Mouse (Mus musculus) layer of hippocampus, postnatal 14 days (tissue): ENCODE results near the gene 6820408C15Rik. TPM values are rescaled to one million over a fixed set of nuclear protein-coding genes. Genes with fewer than 3 reads are reported as not detected.
A peak's percentile ranks its signal among the peaks of the same experiment; 100 is the strongest.

Experiments used
- DNase-seq, 2 experiments: peaks; one replicate each; pipeline ENCODE4 v3.0.0; 2021 to 2022; ENCODE audit warnings: low spot score in 2 of 2, mixed read lengths in 1 of 2
- total RNA-seq, 2 experiments: library from RNA; stranded (reverse); gene quantifications; 2 replicates each; pipeline ENCODE4 v1.2.3; 2021

The 6820408C15Rik gene
- total RNA-seq, 2 experiments from 2014 or later: 2.9 to 4.2 TPM

GRCm38 (mm10) chr2:152464570-152465150, 49.3 kb downstream of the 6820408C15Rik start, which contains the start of gene Defb23:
Defb23 (minus strand) TSS chr2:152464620.
- no peak for DNase-seq

GRCm38 (mm10) chr2:152470973-152471372, 55.6 kb downstream of the 6820408C15Rik start:
- peak; percentile 47 to 76 for DNase-seq

DNA sequence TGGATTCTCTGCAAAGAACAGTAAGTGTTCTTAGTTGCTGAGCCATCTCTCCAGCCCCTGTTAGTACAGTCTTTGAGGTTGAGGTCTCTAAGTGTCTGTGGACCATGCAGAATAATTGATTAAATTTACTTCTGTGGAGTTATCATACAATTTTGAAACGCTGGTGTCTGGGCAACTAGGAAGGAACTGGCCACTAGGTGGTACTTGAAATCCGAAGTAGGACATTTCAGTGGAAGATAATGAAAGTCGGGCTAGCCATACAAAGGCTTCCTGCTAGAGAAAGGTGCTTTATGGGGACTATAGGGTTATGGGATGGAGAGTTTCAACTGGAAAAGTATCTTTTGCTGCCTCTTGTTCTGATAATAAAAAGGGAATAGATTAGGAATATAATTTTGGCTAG, 57.0 kb downstream of the 6820408C15Rik start:
- DNase-seq: no peak

- no peak for DNase-seq
These were observed 61.4 kb downstream of the 6820408C15Rik start, which contains the start of gene Defb20 for GRCm38 (mm10) chr2:152476763-152477162. Defb20 (plus strand) TSS chr2:152477063.

GRCm38 (mm10) chr2:152480881-152481280, 65.5 kb downstream of the 6820408C15Rik start:
- no peak for DNase-seq

DNA sequence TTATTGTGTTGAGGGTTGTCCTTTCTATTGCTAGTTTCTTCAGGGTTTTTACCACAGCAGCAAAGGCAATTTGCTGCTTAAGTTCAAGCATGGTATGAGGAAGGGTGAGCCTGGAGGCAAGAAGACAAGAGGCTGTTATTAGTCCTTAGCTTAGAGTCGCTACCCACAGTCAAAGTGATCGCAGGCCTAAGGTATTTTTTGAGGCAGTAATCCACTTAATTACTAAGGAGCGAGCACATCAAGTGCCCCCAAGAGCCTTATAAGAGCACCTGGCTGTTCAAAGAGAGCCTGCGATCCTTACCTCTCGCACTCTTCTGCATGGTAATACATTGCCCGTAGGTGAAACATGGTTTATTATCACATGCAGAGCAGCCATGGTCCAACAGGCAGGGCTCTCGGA, 66.3 kb downstream of the 6820408C15Rik start:
- DNase-seq: no peak

GRCm38 (mm10) chr2:152487024-152487423, 71.6 kb downstream of the 6820408C15Rik start:
- no peak for DNase-seq

- no peak for DNase-seq
These were observed 74.7 kb downstream of the 6820408C15Rik start, which contains the start of gene Defb22 for GRCm38 (mm10) chr2:152490038-152490437. Defb22 (minus strand) TSS chr2:152490138.

- no peak for DNase-seq
These were observed 77.8 kb downstream of the 6820408C15Rik start for GRCm38 (mm10) chr2:152493151-152493550.

Other genes starting within 250 kb of the 6820408C15Rik start
- 100 to 1,000 TPM; 107 to 112 TPM for gene Csnk2a1, start 188.7 kb upstream of the 6820408C15Rik start, total RNA-seq
- gene Tbc1d20, start 121.8 kb upstream of the 6820408C15Rik start, total RNA-seq: 10 to 100 TPM; 49.8 to 57.8 TPM
- gene Rbck1, start 82.9 kb upstream of the 6820408C15Rik start, total RNA-seq: 100 to 1,000 TPM in 1 of 2 experiments, 10 to 100 TPM in 1; 92.5 to 104 TPM
- gene Trib3, start 71.6 kb upstream of the 6820408C15Rik start, total RNA-seq: under 1 TPM; 0.53 to 0.86 TPM
- 10 to 100 TPM; 33.0 to 39.6 TPM for gene Nrsn2, start 38.9 kb upstream of the 6820408C15Rik start, total RNA-seq
- 10 to 100 TPM; 21.4 to 23.1 TPM for gene Sox12, start 17.5 kb upstream of the 6820408C15Rik start, total RNA-seq
- 10 to 100 TPM in 1 of 2 experiments, 1 to 10 TPM in 1; 9.8 to 10.8 TPM for gene Zcchc3, start 560 bp upstream of the 6820408C15Rik start, total RNA-seq
- gene Defb23, start 49.0 kb downstream of the 6820408C15Rik start, total RNA-seq: not detected
- gene Defb20, start 61.5 kb downstream of the 6820408C15Rik start, total RNA-seq: not detected
- not detected for gene Defb22, start 74.6 kb downstream of the 6820408C15Rik start, total RNA-seq
- gene Defb26, start 96.1 kb downstream of the 6820408C15Rik start, total RNA-seq: not detected
- gene Defb28, start 102.7 kb downstream of the 6820408C15Rik start, total RNA-seq: not detected
- not detected for gene Defb29, start 124.5 kb downstream of the 6820408C15Rik start, total RNA-seq
- gene Gm17416, start 153.8 kb downstream of the 6820408C15Rik start, total RNA-seq: not detected
- not detected for gene Defb21, start 157.2 kb downstream of the 6820408C15Rik start, total RNA-seq
- not detected for gene Defb19, start 164.7 kb downstream of the 6820408C15Rik start, total RNA-seq
- not detected for gene Defb45, start 183.8 kb downstream of the 6820408C15Rik start, total RNA-seq
- gene Defb36, start 188.7 kb downstream of the 6820408C15Rik start, total RNA-seq: not detected
- gene Defb25, start 207.5 kb downstream of the 6820408C15Rik start, total RNA-seq: not detected
- under 1 TPM; 0.72 to 0.83 TPM for gene Rem1, start 211.4 kb downstream of the 6820408C15Rik start, total RNA-seq